Mouse (Mus musculus): ENCODE measurements around the gene Ccdc78.
"Not testable (repeated sequence)": the region's sequence is repeated elsewhere in the genome, so short reads cannot be mapped to it uniquely, and the experiment has no call there.

Gene Ccdc78

DNA sequence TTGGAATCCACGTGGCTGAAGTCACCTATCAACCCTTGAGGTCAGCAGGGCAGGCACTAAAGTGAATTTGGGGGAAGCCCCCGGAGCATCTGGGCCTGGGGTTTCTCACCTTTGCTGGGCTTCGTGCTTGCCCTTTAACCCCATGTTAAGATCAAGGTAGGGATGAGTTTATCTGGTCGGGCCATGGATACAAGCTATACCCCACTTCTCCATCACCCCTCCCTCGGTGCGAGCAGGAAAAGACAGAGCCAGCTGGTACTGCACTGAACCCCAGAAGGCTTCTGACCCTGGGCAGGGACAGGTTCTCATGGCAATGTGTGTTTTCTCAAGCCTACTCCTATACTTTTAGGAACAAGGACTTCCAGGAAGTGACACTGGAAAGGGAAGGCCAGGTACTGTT lies 5.0 kb upstream of the Ccdc78 start:
- in situ Hi-C loops (cut with MboI, MseI): no loop called here

DNA sequence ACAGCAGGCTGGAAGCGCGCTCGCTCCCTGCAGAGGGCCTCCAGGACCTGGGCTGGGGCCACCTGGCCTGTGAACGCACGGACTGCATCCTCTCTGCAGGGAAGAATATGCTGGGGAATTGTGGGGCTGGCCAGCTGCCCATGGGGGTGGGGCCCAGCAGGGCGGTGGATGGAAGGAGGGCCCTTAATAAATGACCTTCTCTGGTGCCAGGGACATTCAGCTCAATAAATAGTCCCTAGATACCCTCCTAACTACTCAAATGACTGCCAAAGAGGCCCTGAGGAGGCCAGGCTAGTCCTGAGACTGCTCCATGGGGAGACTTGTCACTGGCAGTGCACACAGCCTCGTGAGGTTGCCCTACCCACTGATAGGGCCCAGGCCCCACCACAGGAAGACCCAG lies 3.3 kb upstream of the Ccdc78 start:
- in situ Hi-C loops (cut with MboI, MseI): no loop called here

DNA sequence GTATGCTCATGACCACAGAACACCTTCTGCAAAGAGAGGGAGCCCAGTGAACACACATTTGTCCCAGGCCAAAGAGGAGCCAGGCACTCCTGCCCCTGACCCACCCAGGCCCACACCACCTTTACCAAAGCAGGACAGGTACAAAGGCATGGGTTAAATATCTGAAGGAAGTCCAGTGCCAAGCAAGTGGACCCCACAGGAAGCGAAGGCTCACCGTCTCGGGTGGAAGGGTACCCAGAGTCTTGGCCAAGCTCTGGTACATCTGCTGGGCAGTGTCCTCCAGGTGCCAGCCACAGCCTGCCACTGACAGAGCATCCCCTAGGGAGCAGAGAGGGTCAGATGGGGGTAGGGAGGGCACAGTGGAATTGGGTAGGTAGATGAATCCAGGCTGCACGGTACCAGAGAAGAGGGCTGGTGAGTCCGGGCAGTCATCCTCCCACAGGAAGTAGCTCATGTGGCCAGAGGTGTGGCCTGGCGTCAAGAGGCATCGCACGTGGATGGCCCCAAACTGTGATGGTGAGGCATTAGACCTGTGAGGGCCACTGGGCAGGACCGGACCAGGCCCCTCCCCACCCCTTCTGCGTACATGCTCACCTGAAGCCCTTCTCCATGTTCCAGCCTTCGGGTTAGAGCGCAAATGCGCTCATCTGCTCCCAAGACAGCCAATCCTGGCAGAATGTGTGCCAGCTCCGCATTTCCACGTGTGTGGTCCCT lies 2.4 kb upstream of the Ccdc78 start:
- in situ Hi-C loops (cut with MboI, MseI): no loop called here

DNA sequence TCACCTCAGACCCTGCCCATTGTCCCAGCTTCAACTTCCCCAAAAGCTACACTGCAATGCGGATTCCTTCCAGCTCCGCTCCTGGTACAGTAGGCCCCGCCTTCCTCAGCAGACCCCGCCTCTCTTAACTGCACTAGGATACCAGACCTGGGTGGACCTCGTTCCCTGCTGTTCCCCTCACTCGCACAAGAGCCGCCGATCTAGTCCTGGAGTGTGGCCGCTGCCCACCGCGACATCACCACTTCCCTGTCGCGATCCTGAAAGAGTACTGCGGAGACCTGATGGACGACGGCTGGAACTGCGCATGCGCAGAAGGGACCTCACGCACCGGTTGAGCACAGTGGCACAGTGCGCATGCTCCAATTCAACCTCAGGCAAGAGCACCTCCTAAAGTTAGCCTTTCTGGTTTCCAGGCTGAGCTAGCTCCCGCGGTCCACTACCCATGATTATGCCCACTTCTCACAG lies 1.1 kb upstream of the Ccdc78 start, which contains the start of gene Haghl:
Gene Haghl, minus strand, starts transcription at position 393 of the 465 bp plus-strand sequence.
- in situ Hi-C loops (cut with MboI, MseI): no loop called here

DNA sequence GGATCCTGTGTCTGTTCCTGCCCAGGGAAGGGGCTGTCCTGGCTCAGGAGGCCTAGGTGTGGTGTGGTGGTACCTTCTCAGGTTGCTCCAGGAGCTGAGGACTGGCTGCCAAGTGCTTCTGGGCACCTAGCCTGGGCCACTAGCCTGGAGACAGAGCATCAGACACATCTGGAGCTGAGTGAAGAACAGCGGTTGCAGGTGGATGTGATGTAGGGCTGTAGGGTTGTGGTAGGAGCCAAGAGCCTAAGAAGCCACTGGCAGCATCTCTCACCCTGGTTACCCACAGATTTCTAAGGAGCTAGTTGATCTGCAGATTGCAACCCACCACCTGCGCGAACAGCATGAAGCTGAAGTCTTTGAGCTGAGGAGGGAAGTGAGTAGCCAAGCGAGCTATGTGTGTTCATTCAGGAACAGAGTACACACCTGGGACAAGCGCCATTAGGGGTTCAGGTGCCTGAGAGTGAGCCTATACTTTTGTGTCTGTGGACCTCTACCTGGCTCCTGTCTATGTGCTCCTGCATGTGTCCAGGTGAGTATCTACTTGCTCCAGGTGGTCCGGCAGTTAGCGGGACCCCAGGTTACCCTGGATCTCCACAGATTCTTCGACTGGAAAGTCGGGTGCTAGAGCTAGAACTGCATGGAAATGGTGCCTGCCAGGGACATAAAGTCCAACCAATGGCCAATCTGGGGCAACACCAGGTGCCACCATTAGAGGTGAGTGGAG lies 563 bp downstream of the Ccdc78 start:
- in situ Hi-C loops (cut with MboI, MseI): no loop called here

DNA sequence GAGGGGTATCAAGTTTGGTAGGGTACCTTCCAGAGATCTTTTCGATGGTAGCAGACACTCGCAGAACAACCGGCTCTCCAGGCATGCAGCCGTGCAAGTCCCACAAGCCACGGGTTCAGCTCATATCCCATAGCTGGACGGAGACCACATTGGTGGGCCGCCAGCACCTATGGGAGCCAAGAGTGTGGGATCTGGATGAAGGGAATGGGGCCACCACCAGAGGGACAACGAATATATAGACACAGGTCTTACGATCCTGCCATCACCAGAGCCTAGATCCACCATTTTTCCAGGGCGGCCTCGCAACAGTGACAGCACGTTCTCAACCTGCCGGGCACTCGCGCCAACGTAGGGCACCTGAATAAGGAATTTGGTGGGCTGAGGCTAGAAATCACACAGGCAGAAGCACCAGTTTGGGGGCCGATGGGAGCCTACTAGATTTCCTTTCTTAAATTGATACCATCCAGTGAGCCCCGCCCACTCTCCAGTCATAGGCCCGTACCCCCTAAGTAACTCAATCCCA lies 5.0 kb downstream of the Ccdc78 start:
- in situ Hi-C loops (cut with MboI, MseI): no loop called here

DNA sequence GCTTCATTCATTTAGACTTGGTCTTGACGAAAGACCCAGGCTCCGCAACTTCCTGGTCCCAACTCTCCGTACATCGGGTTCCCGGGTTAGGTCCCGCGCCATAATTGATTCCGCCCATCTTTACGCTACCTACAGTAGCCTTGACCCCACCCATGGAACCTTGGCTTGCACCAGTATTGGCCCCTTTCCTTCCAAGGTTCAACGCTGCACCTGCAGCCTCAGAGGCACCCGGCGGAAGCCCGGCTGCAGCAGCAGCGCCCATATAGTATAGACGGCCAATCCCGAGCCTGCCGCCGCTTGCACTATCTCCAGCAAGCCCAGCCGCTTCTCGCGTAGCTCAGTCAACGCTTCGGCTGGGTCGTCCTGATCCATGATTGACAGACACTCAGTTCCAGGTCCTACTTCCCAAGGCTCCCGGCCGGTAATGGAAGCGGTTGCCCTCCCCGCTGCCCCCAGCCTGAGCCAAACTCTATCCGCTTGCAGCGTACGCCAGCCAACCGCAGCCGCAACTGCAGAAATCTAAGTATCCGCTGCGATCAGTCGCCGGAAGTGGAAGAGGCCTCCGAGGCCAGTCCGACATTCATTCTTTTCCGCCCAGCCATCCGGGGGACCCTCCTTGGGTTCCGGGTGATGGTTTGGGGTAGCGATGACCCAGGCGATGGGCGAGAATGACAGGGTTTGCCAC lies 5.6 kb downstream of the Ccdc78 start:
- in situ Hi-C loops (cut with MboI, MseI): no loop called here

DNA sequence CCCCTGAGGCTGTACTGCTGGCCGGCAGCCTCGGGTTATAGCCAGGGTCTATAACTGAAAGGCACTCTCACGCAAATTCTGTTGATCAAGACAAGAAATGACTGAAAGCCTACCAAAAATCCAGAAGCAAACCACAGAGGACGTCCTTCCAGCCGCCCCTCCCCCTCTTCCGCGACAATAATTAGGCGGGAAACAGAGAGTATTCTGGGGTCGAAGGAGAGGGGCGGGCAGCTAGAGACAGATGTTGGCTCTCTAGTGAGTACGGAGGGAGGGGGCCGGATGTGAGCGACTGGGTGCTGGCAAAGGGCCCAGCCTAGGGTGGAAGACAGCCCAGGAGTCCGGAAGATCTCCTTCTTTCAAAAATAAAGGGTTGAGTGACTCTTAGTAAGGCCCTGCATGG lies 6.2 kb downstream of the Ccdc78 start, which contains the start of gene Fam173a:
Gene Fam173a, minus strand, starts transcription at position 287 of the 400 bp plus-strand sequence.
- in situ Hi-C loops (cut with MboI, MseI): no loop called here

DNA sequence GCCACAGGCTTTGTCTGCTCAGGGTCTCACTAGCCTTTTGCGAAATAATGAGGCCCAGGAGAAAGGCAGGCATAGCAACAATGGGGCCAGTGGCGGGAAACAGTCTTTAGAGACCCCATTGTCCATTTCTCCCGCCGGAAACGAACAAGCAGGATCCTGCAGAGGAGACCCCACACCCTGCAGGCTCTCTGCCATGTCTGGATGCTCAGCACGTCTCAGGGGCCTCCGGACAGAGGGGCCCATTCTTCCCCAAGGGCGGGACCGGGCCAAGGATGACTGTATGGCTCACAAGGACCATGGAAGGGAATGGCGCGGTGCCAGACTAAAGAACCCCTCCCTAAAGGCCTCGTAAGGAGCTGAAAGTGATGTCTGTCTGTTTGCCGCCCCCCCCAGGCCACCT lies 7.8 kb downstream of the Ccdc78 start:
- in situ Hi-C loops (cut with MboI, MseI): no loop called here

DNA sequence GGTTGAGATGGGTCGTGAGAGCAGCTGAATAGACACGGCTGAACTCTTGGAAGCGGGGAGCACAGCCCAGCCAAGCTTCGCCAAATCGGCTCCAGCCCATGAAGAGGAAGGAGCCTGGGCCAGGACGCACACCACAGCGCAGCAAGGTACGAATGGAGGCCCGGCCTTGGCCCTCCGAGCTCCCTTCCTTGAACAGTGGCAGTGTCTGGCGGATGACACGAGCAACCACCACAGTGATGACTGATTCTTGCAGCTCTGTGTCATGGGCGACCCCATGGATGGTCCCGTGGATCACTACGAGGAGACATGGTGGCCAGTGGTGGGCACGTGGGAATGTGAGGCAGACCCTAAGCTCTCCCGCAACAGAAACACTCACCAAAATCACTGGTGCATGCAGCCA lies 8.6 kb downstream of the Ccdc78 start:
- in situ Hi-C loops (cut with MboI, MseI): loop anchor here in 1 of 2 experiments (5.0 kb wide), 1 partner anchor 63 kb away; no protein-coding TSS in a partner anchor

DNA sequence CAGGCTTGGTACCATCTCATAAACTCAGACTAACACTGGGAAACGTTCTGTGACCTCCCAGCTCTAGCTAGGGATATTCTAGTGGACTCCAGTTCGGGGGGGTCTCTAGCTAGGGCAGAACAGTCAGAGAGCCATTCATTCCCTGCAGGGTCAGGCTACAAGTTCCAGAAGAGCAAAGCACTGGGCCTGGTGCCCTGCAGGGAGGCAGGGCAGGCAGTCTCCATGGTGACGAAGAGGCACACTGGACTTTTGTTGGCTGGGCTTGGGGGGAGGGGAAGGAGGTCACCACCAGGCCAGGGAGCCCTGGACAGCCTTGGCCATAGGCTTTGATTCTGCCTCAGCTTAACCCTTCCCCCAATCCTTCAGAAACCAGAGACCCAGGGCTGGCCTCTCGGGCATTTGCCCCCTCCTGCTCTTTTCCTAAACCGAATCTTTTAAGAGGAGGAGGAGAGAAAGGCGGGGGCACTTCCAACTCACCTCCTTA lies 9.3 kb downstream of the Ccdc78 start, which contains the start of gene AC134908.4:
Gene AC134908.4, minus strand, starts transcription at position 51 of the 484 bp plus-strand sequence.
- in situ Hi-C loops (cut with MboI, MseI): loop anchor here in 1 of 2 experiments (5.0 kb wide), 1 partner anchor 63 kb away; no protein-coding TSS in a partner anchor

DNA sequence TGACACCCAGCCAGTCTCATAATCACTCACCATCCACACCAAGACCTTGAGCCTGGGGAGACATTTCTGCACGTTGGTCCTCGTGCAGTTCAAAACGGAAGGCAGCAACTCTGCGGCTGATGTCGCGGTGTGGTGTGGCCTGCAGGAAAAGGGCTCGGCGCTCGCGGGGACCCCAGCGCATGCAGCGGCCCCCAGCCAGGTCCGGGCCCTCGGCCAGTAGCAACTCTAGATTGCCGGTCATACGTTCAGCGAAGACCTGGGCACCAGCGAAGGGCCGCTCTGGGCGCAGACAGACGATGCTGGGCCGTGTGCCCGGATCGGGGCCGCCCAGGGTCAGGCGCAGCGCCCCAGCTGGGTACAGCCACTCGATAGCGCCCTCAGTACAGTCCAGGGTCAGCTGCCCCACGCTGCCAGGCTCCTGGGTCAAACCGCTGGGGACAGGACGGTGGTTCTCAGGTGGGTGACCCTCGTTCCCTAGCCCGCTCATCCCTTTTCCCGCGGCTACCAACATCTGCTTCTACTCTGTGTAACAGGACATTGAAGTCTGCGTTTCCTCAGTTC lies 9.9 kb downstream of the Ccdc78 start:
- in situ Hi-C loops (cut with MboI, MseI): loop anchor here in 1 of 2 experiments (5.0 kb wide), 1 partner anchor 64 kb away; no protein-coding TSS in a partner anchor

DNA sequence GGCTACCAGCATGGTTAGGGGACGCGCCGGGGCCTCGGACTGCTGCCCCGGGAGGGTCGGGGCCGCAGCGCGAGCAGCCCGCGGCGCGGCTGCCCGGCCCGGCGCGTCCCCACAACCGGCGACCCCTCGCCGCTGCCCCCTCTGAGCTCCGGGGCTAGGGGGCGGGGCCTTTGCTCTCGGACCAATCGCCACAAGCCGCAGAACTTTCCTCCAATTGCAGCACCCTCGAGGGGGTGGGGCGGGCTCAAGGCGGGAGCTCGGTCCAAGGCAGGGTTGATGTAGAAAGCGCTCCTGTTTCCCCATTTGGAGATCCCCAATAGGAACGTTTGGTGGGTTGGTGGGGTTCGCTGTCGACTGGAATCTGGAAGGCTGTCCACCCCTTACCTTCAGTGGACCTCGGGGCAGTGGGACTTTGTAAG lies 10.6 kb downstream of the Ccdc78 start, which contains the start of gene Metrn:
Gene Metrn, minus strand, starts transcription at position 186 of the 419 bp plus-strand sequence.
- in situ Hi-C loops (cut with MboI, MseI): loop anchor here in 1 of 2 experiments (5.0 kb wide), 1 partner anchor 65 kb away; no protein-coding TSS in a partner anchor

DNA sequence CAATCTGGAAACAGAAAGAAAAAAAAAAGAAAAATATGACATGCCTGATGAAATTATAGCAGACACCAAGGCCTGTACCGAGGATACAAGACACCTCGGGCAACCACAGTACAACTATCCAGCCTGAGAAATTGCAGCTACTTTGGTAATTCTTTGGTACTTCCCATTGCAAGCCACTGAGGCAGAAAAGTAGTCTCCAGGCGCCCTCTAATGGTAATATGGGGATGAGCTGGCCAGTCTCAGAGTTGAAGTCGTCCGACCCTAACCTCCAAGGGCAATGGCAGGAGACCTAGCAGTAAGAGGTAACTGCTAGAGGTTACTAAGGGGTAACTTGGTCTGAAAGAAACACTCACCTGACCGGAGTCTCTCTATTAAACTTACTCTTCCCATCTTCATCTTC lies 14.6 kb downstream of the Ccdc78 start:
- in situ Hi-C loops (cut with MboI, MseI): loop anchor here (5.0 kb wide), 1 partner anchor 34 kb away; no protein-coding TSS in a partner anchor

DNA sequence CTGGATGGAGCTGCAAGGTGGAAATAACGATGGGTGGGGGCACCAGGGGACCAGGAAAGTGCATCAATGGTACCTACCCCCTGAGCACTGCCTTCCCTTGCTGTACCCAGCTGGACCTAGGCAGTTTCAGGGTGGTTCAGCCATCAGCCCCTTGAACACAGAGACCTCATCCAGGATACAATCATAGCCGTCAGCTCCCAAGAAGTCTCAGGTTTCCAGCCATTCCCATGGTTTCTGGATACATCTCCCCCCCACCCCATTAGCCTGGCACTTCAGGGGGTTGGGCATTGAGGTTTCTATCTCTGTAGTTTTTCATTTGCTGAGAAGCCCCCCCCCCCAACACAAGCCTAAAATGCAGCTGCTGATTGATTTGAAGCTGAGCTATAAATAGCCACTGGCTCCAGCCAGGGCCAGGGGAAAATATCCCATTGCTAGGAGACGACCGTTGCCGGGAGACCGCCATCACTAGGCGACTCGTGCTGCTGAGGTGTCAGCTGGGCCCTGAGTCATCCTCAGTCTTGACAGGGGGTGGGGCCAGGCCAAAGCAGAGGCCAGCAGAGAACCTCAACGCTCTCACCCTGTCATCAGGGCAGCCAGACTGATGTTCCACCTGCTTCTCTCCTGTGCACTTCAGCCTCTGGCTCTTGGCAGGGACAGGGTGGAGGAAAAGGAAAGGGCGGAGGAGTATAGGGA lies 16.6 kb downstream of the Ccdc78 start:
- in situ Hi-C loops (cut with MboI, MseI): loop anchor here (5.0 kb wide), 1 partner anchor 36 kb away; no protein-coding TSS in a partner anchor

DNA sequence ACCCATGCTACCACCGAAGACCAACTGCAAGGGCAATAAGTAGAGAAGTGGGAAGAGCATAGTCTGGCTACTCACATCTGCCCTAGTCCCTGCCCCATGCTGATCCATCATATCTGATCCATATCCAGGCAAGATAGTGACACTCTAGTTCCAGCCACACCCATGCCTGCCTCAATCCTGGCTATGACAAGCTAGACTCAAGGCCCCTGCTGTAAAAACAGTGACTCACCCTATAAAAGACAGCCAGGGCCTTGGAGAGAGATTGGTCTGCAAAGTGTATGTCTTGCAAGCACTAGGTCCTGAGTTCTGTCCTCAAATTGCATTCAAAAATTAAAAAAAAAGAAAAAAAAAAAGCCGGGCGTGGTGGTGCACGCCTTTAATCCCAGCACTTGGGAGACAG lies 20.1 kb downstream of the Ccdc78 start:
- in situ Hi-C loops (cut with MboI, MseI): no loop called here

DNA sequence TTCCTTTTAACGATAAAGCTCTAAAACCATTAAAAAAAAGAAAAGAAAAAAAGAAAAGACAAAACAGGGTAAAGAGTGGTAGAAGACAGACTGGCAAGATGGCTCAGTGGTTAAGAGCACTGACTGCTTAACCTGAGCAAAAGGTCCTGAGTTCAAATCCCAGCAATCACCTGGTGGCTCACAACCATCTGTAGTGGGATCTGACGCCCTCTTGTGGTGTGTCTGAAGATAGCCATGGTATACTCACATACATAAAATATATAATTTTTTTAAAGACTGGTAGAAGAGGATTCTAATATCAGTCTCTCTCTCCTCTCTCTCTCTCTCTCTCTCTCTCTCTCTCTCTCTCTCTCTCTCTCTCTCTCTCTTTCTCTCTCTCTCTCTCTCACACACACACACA lies 21.1 kb downstream of the Ccdc78 start:
- in situ Hi-C loops (cut with MboI, MseI): not testable (repeated sequence)

DNA sequence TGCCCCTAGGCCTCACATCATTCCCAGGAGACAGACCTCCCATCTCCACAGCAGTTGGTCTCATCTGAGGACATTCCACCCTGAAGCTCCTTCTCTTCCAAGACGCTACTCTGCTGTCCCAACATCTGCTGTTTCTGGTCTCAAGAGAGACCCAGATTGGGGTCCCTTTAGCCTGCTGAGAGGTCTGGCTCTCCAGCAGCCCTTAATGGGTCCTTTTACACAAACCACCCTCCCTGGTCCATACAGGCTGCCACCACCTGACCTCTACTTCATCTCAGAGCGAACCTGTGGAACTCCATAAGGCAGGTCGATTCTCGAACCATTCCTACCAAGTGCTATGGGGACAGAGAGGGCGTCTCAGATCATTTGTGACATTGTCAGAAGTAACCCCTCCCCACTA lies 21.6 kb downstream of the Ccdc78 start:
- in situ Hi-C loops (cut with MboI, MseI): no loop called here

DNA sequence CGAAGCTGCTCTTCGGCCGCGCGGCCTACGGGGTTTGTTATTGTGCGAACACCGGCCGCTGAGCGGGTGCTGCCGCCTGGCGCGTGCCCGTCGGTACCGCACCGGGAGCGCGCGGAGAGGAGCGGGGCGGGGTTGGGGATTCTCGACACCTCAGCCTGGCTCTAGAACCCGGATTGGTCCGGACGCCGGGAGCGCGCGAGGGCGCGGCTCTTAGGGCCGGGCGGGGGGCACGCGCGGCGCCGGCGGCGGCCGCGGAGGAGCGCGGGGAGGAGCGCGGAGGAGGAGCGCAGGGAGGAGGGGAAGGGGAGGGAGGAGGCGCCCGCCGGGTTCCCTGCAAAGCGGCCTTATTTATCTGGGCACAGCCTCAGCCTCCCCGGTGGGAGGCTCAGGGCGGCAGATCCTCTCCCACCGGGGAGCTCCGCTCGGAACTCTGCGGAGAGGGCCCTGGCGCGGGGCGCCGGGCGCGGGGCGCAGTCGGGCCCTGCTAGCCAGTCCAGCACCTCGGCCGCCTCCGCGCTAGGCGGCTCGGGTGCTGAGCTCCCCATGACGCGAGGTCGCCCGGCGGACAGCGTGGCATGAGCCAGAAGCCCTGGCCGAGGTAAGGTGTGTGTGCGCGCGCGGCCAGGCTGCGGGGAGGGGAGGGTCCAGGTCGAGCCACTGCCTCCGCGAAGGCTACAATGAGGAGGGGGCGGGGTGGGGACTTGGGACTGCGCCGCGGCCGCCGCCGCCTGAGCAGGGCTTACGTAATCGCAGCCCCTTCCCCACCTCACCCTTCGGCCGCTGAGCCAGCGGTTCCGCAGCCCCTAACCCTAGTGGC lies 22.6 kb downstream of the Ccdc78 start, which contains the start of gene Fbxl16:
Gene Fbxl16, plus strand, starts transcription at position 297 of the 817 bp plus-strand sequence.
- in situ Hi-C loops (cut with MboI, MseI): no loop called here

All from T-helper 17 cell (primary cell).